Mouse (Mus musculus) brain, adult 2 months (tissue): Measurements from ENCODE around the gene Mrgprh.
"Not testable (repeated sequence)": the region's sequence is repeated elsewhere in the genome, so short reads cannot be mapped to it uniquely, and the experiment has no call there.

ENCODE experiments used
- DNase-seq: peaks from one replicate; pipeline ENCODE4 v3.0.0; 2011; ENCODE audit warnings: low read depth, low spot score

The Mrgprh gene

GRCm38 (mm10) chr17:12868043-12868442 is 7.8 kb upstream of the Mrgprh start, which contains the start of gene Mas1:
Gene Mas1 (minus strand): TSS chr17:12868143.
- DNase-seq: no peak

- DNase-seq: no peak
These were observed 7.2 kb upstream of the Mrgprh start for GRCm38 (mm10) chr17:12868640-12869039.

DNA sequence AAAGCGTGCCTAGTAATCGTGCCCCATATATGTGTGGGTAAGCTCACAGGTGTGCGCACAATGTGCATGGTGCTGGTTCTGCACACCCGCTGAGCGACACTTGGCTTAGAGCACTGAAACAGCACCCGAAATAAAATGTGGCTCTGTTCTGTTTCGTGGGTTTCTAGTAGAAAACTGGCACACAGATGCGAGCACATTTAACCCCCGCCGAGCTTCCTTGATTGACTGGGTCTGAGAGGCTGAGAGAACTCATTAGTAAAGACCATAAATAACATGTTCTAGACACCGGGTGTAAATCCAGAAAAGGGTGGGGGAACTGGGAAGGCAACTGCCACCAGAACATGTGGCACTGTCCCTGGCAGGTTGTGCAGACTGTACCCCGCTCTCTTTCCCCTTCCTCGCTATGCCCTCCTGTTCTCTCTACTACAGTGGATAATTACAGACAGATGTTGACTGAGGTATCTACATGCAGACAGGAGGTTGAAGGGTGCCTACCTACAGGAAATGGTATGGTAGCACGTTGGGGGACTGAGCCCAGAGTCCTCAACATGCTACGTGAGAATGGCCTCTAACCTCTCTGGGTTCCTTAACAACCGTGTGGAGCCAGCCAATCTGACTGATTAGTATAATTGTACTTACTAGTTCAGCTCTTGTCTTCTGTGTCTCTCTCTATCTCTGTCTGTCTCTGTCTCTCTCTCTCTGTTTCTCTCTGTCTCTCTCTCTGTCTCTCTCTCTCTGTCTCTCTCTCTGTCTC is 3.4 kb upstream of the Mrgprh start:
- peak; percentile 86 for DNase-seq

- peak; percentile 92 for DNase-seq
These were observed 4.3 kb downstream of the Mrgprh start for GRCm38 (mm10) chr17:12880178-12880577.

DNA sequence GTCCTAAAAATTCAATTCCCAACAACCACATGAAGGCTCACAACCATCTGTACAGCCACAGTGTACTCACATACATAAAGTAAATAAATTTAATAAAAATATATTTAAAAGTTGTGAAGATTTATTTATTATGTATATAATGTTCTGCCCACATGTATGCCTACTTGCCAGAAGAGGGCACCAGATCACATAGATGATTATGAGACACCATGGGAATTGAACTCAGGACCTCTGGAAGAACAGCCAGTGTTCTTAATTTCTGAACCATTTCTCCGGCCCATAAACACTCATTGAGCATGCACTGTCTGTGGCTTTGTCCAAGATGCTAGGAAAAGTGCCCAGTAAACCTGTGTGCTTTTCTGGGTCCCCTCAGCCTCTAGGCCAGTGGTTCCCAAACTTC is 5.4 kb downstream of the Mrgprh start:
- no peak for DNase-seq

GRCm38 (mm10) chr17:12886620-12887019 is 10.8 kb downstream of the Mrgprh start:
- DNase-seq: no peak

- DNase-seq: no peak
These were observed 11.4 kb downstream of the Mrgprh start for GRCm38 (mm10) chr17:12887021-12887775.

DNA sequence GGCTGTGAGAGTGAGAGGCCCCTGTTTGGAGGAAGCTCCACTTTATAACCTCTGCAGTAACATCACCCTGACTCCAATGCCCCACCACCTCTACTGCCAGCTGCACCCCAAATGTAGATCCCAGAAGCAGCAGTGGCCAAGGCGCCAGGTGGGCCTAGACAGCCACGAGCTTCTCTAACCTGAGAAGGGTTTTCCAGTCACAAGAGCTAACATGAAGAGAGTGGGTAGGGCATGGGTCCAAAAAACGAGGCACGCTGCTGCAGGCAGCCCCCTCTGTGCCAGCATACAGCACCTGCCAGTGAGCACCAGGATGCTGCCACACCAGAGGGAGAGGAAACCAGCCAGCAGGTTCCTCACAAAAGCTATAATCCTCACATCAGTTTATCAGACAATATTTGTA is 15.2 kb downstream of the Mrgprh start:
- DNase-seq: no peak

- no peak for DNase-seq
These were observed 16.2 kb downstream of the Mrgprh start for GRCm38 (mm10) chr17:12892033-12892432.

GRCm38 (mm10) chr17:12897674-12898073 is 21.8 kb downstream of the Mrgprh start:
- no peak for DNase-seq

GRCm38 (mm10) chr17:12898607-12899006 is 22.8 kb downstream of the Mrgprh start:
- not testable (repeated sequence) for DNase-seq

GRCm38 (mm10) chr17:12902291-12902690 is 26.5 kb downstream of the Mrgprh start:
- DNase-seq: no peak

- DNase-seq: no peak
These were observed 27.8 kb downstream of the Mrgprh start for GRCm38 (mm10) chr17:12903372-12904333.

DNA sequence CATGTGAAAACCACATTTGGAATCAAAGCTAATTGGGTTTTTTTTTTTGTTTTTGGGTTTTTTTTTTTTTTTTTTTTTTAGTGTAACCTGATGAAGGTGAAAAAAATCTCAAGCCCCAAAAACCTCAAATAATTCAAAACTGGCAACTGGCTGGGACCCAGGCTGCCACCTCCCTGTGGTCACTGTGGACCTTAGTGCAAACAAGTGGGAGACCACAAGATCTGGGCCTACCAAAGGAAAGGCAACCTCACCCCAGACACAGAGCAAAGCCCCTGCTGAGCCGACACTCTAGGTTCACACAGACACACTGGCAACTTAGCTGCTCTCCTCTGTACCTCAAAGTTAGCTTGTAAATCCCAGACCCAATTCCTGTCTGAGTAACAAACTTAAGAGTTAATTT is 28.5 kb downstream of the Mrgprh start:
- DNase-seq: no peak

DNA sequence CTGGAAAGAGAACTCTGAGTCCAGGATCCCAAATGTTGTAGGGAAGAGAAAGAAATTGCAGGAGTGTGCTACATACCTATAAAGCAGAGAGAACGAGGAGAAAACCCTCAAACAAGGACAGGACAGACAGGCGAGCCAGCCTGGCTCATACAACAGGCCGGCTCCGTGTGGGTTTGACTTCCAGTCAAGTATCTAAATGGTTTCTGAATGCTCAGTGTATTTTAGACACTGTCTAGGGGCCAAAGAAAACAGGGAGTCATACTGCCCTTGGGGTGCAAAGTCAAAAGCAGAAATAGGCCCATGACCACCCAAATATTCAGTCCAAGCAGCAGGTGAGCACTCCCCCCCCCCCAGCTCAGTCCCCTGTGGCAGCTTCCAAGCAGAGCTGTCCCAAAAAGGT is 30.0 kb downstream of the Mrgprh start:
- DNase-seq: no peak

DNA sequence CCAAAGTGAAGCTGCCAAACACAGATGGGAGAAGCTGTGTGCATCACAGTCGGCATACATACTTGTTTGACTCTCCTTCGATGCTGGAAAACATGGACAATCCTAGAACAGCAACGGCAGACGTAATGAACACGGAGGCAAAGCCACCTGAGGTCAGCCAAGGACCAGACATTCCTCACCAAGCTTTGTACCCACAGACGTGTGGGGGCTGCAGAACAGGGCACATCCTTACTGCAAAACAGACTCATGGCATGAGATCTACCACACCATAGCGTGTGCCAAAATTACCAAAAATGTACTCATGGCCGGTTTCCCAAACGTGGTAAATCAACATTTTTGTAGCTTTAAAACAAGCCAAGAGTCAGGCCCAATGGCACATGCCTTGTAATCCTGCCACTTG is 30.6 kb downstream of the Mrgprh start:
- DNase-seq: peak; percentile 48

- DNase-seq: no peak
These were observed 33.8 kb downstream of the Mrgprh start, which contains the start of gene Pnldc1 for GRCm38 (mm10) chr17:12909361-12910280. Gene Pnldc1 (minus strand): TSS chr17:12910230.

DNA sequence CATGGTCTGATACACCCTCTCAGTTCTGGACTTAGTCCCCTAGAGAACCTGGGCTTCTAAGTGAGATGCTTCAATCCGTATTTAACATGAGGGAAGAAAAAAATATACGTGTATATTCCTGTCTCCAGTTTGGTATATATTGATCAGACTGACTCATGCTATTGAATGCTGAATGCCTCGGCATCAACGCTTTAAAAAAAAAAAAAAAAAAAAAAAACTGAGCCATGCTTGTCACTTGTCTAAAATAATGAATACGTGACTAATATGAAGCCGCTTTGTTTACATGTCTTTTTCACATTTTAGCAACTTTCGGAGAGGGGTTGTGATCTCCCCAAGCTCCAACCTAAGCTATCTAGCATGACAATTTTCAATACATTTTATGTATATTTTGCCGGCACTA is 34.6 kb downstream of the Mrgprh start:
- DNase-seq: no peak

- DNase-seq: peak; percentile 25
These were observed 39.6 kb downstream of the Mrgprh start, which contains the start of gene Tcp1 for GRCm38 (mm10) chr17:12915488-12915880. Gene Tcp1 (plus strand): TSS chr17:12915701.

- peak; percentile 100 for DNase-seq
These were observed 40.2 kb downstream of the Mrgprh start, which contains the start of gene Mrpl18 for GRCm38 (mm10) chr17:12915881-12916583. Gene Mrpl18 (minus strand): TSS chr17:12916345.
